Mouse (Mus musculus) lung, adult 2 months (tissue): Measurements from ENCODE around the gene Zbtb1.

Experiments used
- CTCF ChIP-seq: fragments of 200-500 bp; IDR thresholded peaks from 2 replicates; pipeline ENCODE4 v1.5.1; 2011; ENCODE audit warnings: mild to moderate bottlenecking, low read length, control low read depth; ENCODE audit not compliant: insufficient read depth
- POLR2A ChIP-seq: fragments of 200-500 bp; IDR thresholded peaks from 2 replicates; pipeline ENCODE4 v1.6.1; 2011; ENCODE audit warnings: low read depth, mild to moderate bottlenecking, control low read depth, low read length, borderline replicate concordance; ENCODE audit errors: extremely low read depth

DNA sequence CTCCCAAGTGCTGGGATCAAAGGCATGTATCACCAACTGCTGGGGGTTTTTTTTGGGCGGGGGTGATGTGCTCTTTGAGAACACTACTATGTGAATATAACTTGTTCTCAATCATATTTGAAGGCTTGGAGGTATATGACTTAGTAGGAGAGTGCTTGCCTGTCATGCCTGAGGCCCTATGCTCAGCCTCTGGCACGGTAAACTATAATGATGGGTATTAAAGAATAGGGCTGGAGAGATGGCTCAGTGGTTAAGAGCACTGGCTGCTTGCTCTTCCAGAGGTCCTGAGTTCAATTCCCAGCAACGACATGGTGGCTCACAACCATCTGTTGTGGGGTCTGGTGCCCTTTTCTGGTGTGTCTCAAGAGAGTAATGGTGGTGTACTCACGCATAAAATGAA is 4.8 kb downstream of the Zbtb1 start:
- TF ChIP-seq POLR2A: no peak
- no peak for TF ChIP-seq CTCF
